Mouse (Mus musculus) small intestine, adult 2 months (tissue): Measurements from ENCODE around the gene Ctsh.
A peak's percentile ranks its signal among the peaks of the same experiment; 100 is the strongest.

ENCODE experiments used
- CTCF ChIP-seq: fragments of 200-500 bp; IDR thresholded peaks from 2 replicates; pipeline ENCODE4 v1.5.1; 2012; ENCODE audit warnings: low read depth, mild to moderate bottlenecking, control low read depth, inconsistent platforms, low read length, moderate library complexity, mixed read lengths; ENCODE audit not compliant: insufficient replicate concordance, insufficient read length; ENCODE audit errors: extremely low read depth
- POLR2A ChIP-seq: fragments of 200-500 bp; IDR thresholded peaks from 2 replicates; pipeline ENCODE4 v1.6.1; 2012; ENCODE audit warnings: low read depth, mild to moderate bottlenecking, control low read depth, inconsistent platforms, low read length, moderate library complexity

GRCm38 (mm10) chr9:90076849-90077461 is 23.0 kb downstream of the Ctsh start:
- TF ChIP-seq POLR2A (no peak), CTCF (peak; percentile 88; the same call in 1 of the 2 replicates)
